Mouse (Mus musculus) adrenal gland, postnatal 4 days (tissue): ENCODE results near the gene Sema3g. TPM values are rescaled to one million over a fixed set of nuclear protein-coding genes. Genes with fewer than 3 reads are reported as not detected.

Experiments
- DNase-seq, 2 experiments: peaks; one replicate each; pipeline ENCODE4 v3.0.0; 2021 to 2022; ENCODE audit warnings: low spot score in 2 of 2, mixed read lengths in 2 of 2
- total RNA-seq, 2 experiments: library from RNA; stranded (reverse); gene quantifications; 2 replicates each; pipeline ENCODE4 v1.2.3; 2021

Sema3g gene
- total RNA-seq, 2 experiments from 2014 or later: 12.6 to 20.0 TPM

GRCm38 (mm10) chr14:31230442-31230841, 12.8 kb downstream of the Sema3g start:
- no peak for DNase-seq

GRCm38 (mm10) chr14:31232404-31233069, 14.9 kb downstream of the Sema3g start:
- DNase-seq: no peak

DNA sequence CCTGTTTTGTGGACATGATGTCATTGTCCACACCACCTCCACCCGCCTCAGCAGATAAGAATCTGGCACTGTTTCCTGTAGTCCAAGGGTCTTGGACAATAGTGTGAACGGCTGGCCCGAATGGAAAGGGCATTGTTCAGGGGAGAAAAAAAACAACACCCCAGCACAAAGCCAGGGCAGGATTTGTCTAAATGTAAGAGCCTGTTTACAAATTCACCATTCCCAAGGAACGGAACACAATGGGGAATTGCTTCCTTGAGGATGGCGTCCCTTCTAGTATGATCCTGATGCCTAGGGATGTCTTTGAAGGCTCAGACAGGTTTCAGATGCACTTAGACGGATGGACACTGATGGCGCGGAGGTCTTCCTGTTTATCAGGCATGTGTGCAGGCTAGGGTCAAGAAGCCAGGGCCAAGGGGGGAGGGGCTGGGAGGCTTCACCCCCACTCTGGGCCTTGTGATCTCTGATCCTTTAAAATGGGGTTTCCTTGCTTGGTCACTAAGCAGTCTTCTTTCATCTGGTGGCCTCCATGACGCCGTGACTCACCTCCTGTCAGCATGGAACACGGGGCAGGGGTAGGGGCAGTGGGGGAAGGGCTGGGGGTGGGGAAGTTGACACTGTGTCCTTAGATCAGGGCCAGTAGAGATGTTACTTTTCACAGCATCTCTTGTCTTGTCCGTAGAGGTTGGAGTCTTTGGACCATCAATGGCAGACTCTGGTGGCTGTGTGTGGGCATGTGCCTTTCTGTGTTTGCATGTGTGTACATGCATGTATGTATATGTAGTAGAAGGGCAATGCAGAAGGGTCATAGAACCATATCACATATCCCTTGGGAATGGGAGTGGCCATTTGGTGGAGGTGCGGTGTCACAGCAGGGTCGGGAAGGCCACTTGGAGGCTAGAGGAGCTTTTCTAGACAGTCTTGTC, 15.7 kb downstream of the Sema3g start:
- DNase-seq: no peak

DNA sequence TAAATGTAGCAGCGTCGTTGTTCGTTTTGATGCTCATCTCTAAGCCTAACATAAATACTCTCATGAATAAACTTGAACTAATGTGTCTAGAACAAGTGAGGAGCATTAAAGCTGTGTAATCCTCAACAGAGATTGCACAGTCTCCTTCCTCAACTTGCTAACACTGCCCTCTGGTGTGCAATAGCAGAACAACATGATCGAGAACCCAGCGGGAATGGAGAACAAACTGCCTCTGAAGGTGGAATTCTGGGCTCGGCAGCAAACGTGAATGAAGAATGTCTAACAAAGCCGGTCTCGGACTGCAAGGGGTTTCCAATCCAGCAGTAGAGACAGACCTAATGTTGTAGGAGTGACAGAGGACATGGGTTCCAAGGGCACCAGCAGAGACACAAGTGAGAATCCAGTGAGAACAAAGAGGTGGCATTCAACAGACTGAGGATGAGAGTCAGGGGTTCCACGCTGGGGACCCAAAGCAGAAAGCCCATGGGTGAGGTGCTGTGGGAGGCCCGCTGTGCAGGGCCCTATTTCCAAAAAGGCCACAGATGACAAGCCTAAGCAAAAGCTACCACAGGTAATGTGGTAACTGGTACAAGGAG, 16.4 kb downstream of the Sema3g start:
- DNase-seq: peak; percentile 50 to 67

DNA sequence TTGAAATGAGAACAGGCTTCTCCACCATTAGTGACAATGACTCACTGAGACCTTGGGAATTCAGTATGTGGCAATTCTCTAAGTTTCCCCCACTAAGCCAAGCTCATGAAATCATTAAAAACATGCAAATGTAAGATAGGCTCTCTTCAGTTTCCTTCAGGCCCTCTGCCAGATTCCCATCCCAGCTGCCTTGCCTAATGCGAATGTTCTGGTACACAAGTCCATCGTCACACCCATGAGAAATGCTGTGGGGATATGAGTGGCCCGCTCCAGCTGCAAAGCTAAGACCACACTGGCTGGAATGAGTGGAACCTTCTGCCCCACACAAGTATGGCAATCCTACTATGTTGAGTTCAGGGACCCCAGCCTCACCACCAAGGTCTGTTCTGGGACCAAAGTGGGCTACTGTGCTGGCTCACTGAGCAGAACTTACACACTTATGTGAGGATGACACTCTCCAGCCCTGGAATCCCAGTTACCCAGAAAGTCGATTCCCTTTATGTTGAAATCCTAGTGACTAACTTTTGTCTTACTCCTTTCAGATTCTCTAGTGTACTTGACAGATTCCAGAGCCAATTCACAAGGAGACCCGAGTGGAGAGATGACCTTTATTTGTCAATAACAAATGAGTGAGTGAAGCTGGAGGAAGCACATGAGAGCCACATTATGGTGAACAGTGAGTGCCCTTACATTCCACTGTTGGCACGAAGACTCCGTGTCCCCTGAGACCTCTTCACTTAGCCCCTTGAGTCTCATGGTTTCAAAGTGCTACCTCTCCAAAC, 19.6 kb downstream of the Sema3g start:
- DNase-seq: no peak

GRCm38 (mm10) chr14:31240528-31240927, 22.9 kb downstream of the Sema3g start:
- DNase-seq: no peak

- no peak for DNase-seq
These were observed 27.1 kb downstream of the Sema3g start for GRCm38 (mm10) chr14:31244777-31245176.

DNA sequence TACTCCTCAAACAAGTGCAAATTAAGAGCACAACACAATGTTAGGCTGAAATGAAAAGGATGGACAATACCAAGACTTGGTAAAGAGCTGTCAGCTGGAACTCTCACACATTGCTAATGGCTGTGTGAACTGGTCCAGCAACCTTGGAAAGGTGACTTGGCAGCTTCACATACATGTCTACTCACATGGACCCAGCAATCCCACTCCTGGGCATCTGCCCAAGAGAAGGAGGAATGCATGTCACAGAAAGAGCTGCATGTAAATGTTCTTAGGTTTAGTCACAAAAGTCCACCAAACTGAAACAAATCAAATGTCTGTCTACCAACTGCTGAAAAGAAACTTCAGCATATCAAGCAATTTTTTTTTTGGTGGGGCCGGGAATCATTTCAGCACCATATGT, 28.3 kb downstream of the Sema3g start:
- no peak for DNase-seq

DNA sequence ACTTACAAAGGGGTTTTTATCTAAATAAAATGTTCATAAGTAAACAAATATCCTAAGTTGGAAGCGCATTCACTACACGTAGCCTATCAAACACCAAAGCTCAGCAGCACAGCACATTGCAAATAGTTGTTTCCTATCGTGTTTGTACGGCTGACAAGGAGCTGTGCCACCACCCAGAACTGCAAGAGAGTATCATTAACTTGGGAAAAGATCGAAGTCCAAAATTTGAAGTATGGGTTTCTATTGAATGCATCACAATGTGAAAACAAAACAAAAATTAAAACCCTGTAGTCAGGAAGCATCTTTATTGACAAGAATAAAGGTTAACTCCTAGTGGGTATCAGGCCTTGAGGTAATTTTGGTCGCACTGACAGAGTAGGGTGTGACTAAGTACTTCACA, 30.7 kb downstream of the Sema3g start:
- no peak for DNase-seq

DNA sequence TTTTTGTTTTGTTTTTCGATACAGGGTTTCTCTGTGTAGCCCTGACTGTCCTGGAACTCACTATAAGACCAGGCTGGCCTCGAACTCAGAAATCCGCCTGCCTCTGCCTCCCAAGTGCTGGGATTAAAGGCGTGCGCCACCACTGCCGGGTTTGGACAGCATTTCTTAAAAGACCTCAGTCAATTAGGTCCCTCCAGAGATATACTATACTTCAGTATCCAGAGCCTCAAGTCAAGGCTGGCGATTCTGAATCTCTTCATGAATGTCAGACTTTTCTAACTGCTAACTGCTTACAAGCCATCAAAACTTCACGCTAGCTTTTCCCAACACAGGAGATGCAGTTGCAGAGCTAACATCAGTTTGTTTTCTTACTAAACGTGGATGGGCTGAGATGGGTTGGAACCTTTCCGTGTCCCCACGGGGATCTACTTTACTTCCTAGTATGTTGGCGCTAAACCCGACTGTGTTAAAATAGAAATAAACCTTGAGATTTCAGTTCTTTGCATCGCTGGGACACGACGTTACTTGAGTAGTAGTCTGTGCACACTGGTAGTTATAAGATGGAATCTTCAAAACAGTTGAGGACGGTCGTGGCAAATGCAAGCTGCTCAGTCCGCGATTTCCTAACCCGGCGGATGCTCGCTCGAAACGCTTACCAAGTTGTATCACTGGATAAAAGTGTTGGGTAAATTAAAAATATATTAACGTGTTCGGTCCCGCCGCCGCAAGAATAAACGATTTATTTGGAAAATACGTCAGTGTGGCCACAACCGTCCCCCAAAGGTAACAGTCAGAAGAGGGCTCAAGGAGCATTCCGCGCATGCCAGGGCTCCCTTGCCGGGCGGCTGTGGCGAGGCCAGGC, 32.8 kb downstream of the Sema3g start:
- DNase-seq: no peak

DNA sequence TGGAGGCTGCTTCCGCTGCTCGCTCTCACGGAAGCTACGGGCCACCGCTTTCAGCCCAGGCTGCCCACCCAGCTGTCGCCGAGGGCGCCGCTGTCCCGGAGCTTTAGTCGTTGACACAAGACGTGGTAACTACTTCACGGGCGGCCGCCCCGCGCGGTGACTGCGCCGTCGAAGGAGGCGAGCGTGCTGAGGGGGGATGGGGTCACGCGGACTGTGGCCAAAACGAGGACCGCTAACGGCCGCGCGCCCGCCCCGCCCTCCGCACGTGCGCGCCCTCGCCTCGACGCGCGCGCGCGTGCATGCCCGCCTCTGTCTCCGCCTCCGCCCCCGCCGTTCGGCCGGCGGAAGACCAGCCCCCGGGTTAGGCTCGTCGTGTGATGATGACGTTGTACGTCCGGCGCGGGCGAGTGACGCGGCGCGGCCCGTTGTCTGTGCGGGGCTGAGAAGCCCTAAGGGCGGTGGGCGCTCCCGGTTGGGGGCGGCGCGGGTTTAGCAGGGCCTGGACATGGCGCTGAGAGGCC, 33.5 kb downstream of the Sema3g start, which contains the start of the genes Phf7 and Bap1:
Phf7 (minus strand) TSS at position 234 of the 521 bp plus-strand sequence.
Bap1 (plus strand) TSS at position 367 of the 521 bp plus-strand sequence.
- DNase-seq: peak; percentile 93

DNA sequence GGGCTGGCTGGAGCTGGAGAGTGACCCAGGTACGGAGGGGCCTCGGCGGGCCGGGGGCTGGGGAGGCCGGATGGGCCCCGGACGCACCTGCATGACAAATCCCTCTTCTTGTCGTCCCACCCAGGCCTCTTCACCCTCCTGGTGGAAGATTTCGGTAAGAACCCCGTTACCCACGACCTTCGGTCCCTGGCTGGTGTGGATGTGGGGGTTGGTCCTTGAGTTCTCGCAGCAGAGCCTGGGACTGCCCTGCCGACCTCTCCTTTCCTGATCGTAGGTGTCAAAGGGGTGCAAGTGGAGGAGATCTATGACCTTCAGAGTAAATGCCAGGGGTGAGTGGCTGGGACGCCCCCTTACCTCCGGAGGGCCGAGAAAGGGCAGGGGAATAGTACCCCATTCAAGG, 34.0 kb downstream of the Sema3g start:
- DNase-seq: no peak

DNA sequence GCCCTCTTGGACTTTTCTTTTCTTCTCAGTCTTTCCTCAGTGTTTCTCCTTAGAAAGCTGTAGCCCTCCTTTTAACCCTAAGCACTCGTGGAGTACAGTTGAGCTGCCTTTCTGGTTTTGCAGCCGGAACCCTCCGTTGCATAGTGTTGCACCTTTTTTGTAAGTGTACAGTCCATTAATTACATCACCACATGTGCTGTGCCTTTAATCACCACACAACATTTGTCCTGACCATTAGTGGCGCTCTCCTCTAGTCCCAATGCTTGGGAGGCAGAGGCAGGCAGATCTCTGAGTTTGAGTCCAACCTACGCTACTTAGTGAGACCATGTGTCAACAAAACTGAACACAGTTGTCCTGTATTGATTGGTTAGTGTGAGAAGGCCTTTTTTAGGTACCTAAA, 34.4 kb downstream of the Sema3g start:
- no peak for DNase-seq

DNA sequence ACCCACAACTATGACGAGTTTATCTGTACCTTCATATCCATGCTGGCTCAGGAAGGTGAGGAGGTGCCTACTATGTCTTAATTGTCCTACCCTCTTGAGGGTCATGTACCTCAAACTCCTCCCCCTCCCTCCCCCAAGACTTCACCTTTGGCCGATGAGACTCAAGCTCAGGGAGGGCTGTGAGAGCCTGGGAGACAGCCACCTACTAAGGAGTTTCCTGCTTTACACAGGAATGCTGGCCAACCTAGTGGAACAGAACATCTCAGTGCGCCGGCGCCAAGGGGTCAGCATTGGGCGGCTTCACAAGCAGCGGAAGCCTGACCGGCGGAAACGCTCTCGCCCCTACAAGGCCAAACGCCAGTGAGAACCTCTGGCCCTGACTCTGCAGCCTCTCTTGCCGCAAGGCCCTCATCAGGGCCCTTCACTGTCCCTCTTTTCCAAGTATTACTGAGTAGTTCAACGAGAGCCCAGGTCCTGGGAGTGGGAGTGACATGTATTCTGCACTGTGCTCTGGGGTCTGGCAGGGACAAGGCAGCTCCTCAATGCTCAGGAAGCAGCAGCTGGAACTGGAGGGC, 40.9 kb downstream of the Sema3g start:
- DNase-seq: no peak

DNA sequence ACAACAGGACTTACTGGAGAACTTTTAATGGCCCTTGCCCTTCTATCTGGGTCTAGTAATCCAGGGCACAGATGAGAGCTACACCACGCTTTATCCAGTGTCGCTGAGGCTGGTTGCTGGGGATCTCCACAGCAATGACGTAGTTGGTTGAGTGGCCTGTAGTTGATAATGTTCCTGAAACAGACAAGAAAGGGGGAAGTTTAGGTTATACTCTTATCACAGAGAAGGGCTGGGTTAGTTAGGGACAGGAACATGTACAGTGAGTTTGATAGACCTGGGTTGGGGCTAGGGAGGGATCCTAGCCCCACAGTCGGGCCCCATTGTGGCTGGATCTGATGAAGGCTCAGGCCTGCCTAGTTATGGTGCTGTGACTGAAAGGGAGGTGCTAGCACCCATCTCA, 42.7 kb downstream of the Sema3g start:
- DNase-seq: no peak

DNA sequence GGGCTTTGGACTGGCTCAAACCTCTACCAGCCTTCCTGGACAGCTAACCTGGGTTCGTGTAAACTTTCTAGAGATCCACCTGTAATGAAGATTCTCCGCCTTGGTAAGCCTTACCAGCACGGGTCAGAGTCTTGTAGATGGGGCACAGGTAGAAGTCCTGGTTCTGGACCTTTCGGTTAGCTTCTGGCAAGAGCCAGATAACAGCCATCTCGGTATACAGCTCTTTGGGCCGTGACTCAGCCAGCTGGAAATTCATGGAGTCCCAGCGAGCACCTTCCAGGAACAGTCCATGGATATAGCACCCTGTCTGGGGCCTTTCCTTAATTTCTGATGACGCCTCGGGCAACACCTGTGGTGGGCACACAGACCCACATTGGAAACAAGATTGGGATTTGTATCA, 43.3 kb downstream of the Sema3g start:
- no peak for DNase-seq

- no peak for DNase-seq
These were observed 50.0 kb downstream of the Sema3g start for GRCm38 (mm10) chr14:31267649-31268048.

DNA sequence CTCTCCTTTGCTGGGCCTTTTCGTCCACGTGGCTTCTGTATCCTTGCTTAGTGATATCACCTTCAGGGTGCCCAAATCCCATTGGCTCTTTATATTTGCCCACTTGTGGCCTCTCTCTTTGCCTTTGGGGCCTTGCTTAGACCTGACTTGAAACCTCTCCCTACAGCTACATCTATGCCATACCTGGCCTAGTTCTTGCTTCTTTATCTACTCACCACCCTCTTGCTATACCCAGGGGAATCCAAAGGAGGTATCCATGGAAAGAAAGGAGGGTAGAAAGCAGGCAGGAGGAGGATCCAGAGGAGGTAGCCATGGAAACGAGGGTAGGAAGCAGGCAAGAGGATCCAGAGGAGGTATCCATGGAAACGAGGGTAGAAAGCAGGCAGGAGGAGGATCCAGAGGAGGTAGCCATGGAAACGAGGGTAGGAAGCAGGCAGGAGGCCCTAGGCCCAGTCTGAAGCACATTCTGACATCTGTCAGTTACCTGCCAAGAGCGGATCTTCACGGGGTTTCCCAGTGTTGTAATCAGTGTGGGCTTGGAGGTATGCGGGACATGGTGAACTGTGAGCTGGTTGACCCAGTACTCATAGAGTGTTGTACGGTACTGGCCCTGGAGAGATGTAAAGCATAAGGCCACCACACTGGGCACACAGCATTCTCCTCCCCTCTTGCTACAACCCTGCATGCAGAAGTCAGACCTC, 50.8 kb downstream of the Sema3g start:
- DNase-seq: no peak
